Mouse (Mus musculus) CD4-positive, CD25-positive, alpha-beta regulatory T cell, adult 4 months (primary cell): ENCODE data around the gene Ttc39a. TPM values are rescaled to one million over a fixed set of nuclear protein-coding genes. Genes with fewer than 3 reads are reported as not detected.
"Not testable (repeated sequence)": the region's sequence is repeated elsewhere in the genome, so short reads cannot be mapped to it uniquely, and the experiment has no call there.

Experiments
- ATAC-seq: one replicate; pipeline ENCODE4 v1.8.0; 2017
- polyA plus RNA-seq, 2 experiments: library from polyadenylated mRNA; unstranded; fragments of 100-300 nt; shearing (Covaris generic); gene quantifications; one replicate each; pipeline ENCODE4 v1.2.1; 2017

Ttc39a gene
- not detected for polyA plus RNA-seq

DNA sequence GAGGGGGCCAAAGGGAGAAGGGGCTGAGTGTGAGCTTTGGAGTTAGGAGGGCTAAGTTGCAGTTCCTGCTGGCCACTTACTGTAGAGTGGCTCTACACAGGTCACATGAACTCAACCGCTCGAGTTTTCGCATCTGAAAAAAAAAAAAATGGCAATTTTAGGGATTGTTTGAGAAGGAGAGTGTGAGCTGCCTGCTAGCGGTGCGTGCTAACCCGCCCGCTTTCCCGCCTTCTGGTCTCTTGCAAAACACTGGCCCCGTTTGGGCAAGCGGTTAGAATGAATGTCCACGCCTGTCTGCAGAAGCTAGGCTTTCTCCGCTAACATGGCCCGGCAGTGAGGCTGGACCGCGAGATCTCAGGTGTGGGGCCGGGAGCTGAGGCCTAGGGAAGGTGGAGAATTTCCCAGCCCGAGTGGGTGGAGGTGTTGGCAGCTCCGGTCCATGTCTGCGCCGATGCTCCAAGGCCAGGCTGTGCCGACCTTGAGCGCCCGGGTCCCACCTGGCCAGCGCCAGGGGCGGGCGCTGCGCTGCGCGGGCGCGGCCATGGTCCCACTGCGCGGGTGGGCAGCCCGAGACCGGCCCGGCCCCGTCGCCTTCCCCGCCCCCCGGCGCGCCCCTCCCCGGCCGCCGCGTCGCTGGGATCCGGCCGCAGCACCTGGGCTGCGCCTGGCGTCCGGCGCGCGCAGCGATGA lies at the start of gene Ttc39a:
Gene Ttc39a (plus strand): TSS at position 138 of the 690 bp plus-strand sequence.
- ATAC-seq = no peak

DNA sequence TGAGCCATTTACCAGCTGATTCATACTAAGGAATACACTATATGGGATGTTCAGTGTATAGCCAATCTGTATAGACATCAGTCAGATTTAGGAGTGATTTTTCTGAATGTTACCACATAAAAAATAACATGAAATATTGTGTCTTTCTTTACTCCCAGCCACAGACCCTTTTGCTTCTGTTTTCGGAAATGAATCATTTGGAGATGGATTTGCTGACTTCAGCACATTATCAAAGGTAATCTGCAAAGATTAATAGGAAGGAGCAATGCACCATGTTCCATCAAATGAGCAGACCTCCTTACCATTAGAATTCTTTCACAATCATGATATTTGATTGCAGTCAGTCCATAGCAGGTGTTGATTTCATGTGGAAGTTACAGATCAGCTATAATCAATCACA lies 28.3 kb upstream of the Ttc39a start:
- ATAC-seq = no peak

- no peak for ATAC-seq
Measured at GRCm38 (mm10) chr4:109382457-109382856, 24.0 kb upstream of the Ttc39a start.

DNA sequence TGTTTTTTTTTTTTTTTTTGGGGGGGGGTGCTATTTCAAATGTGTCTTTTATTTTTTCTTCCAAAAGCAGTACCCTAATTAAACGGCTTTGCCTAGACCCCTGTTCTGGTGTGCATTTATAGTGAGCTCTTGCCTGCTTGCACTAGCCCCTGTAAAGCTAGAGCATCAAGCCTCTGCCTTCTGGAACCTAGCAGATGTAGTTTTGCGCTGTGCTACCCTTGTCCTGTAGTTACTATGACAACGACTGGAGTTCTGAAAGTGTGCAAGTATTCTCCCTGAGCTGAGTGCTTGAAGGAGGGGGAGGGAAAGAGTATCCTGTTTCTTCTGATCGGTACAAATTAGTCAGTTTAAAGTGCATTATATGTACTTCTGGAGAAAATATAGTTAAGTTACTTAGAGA lies 20.8 kb upstream of the Ttc39a start:
- no peak for ATAC-seq

- ATAC-seq = no peak
Measured at GRCm38 (mm10) chr4:109393229-109393779, 13.1 kb upstream of the Ttc39a start.

- ATAC-seq = no peak
Measured at GRCm38 (mm10) chr4:109393902-109394301, 12.5 kb upstream of the Ttc39a start.

GRCm38 (mm10) chr4:109394314-109395074 lies 11.9 kb upstream of the Ttc39a start:
- ATAC-seq = no peak

DNA sequence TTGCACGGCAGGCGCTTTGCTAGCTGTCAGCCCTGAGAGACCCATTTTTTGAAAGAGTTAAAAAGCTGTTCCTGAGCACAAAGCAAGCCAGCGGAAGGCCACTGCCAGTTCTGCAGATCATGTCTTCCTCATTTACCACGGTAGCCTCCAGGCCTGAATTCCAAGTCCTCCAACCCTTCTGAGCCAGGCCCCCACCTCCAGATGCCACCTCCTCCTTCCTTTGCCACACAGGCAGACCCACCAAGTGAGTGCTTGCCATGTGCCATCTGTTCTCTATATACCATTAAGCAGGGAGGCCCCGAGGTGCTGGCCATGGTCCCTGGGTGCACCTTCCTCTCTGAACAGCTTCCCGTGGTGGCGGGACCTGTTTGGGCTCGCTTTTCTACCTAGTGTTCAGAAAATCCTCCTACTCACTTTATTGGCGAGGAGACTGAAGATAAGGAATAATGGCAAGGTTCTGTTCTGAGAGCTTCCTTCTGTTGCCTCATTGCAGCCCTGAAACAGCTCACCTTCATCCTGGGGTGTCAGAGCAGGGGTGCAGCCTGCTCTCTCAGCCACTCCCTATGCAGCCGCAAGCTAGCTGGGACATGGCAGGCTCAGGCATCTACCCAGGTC lies 6.0 kb upstream of the Ttc39a start:
- ATAC-seq = no peak

DNA sequence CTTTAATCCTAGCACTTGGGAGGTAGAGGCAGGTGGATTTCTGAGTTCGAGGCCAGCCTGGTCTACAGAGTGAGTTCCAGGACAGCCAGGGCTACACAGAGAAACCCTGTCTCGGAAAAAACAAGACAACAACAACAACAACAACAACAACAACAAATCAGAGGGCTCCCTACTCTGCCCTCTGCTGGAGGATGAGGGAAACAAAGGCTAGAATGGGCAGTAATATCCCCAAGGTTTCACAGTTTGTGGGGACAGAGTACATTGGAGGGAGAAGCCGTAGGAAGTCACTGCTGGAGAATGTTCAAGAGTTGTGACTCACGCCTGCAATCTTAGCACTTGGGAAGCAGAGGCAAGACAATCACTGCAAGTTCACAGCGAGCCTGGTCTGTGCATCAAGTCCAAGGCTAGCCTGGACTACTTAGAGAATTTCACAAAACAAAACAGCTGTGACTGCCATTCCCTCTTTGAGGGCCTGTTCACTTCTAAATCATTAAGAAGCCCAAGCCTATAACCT lies 5.2 kb upstream of the Ttc39a start:
- ATAC-seq = no peak

GRCm38 (mm10) chr4:109404908-109405307 lies 1.5 kb upstream of the Ttc39a start:
- ATAC-seq = not testable (repeated sequence)

- ATAC-seq = no peak
Measured at GRCm38 (mm10) chr4:109405415-109405814, 1.0 kb upstream of the Ttc39a start.

DNA sequence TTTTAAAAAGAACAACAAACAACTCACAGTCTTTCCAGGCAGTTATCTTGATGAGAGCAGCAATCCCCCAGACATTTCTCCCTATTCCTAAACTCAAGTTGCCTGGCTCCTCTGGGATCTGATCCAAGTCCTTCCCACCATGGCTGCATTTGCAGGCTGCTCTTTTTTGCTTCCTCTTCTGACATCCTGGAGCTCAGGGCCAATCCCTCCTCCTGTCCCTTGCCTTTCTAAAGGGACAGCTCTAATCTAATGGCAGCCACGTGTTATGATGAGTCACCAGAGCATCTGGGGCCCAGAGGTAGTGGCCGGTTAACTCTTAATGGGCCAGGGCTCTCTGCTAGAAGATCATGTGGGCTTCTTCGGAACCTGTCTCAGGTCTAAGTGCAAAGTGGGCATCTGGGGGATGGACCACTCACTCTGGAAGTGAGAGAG lies 353 bp upstream of the Ttc39a start:
- ATAC-seq = no peak

DNA sequence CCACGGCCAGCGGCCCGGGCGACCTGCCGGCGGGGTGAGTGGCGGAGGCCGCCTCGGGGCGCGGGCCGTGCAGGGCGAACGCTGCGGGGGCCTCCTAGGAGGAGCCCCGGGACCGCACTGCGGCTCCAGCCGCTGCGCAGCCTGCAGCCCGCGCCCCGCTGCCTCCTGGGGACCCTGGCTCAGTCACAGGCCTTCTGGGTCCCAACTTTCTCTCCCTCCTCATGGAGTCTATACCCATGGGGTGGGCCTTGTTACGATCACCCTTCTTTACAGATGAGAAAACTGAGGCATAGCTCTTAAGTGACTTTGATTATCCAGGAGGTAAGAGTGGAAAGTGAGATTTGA lies 725 bp downstream of the Ttc39a start:
- ATAC-seq = no peak

DNA sequence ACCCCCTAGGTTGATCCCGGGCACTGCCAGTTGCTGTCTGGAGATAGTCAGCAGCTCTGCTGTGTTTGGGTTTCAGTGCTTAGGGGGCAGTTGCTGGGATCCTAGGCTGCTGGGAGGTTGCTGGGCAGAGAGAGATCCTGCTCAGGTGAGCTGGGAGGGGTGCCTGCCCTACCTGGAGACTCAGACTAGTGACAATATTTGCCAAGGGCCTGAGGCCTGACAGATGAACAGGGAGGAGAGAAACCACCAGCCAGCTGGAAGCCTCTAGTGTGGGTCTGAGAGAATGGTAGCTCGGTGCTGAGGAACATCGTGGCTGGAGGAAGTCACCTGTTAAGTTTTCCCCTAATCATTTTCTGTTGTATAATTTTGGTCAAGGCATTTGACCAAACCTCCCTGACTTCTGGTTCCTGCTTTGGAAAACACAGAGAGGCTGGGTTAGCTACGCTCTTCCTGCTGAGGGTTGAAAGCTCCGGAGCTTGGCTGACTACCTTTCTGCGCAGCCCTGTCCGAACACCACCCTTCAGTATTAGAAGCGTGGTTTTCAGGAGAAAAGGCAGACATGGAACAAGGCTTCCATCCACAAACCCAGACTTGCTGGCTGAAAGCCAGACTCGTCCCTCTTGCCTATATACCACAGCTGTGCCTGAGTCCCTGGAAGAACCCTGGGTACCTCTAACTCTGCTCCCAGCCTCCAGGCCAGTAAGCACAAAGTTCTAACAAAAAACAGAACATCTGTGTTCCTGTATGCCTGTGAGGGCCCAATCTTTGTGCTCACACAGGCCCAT lies 1.5 kb downstream of the Ttc39a start:
- no peak for ATAC-seq

GRCm38 (mm10) chr4:109410681-109411376 lies 4.4 kb downstream of the Ttc39a start:
- no peak for ATAC-seq

- ATAC-seq = no peak
Measured at GRCm38 (mm10) chr4:109411377-109411967, 5.0 kb downstream of the Ttc39a start.

GRCm38 (mm10) chr4:109412233-109412632 lies 5.8 kb downstream of the Ttc39a start:
- ATAC-seq = no peak

GRCm38 (mm10) chr4:109417998-109418397 lies 11.6 kb downstream of the Ttc39a start:
- no peak for ATAC-seq

DNA sequence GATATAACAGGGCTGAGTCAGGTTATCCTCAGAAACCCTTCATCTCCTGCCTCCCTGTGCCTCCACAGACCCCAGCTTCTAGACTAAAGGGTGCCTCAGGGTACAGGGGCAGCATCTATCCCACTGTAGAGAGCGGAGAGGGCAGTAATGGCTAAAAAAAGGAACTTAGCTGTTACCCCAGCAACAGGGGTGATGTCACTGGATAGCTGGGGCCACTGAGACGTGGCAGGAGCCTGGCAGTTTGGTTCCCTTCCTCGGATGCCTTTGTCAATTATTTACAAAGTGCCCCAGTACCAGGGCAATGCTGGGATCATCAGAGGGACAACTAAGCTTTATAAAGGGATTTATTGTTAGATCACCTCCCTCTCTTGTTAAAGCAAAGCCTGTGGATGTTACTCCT lies 12.6 kb downstream of the Ttc39a start:
- no peak for ATAC-seq

GRCm38 (mm10) chr4:109419563-109419962 lies 13.1 kb downstream of the Ttc39a start:
- ATAC-seq = no peak

- ATAC-seq = no peak
Measured at GRCm38 (mm10) chr4:109420138-109420795, 13.8 kb downstream of the Ttc39a start.
